ENCODE assay signal across 14 mouse cellular contexts in the genomic region with DNA sequence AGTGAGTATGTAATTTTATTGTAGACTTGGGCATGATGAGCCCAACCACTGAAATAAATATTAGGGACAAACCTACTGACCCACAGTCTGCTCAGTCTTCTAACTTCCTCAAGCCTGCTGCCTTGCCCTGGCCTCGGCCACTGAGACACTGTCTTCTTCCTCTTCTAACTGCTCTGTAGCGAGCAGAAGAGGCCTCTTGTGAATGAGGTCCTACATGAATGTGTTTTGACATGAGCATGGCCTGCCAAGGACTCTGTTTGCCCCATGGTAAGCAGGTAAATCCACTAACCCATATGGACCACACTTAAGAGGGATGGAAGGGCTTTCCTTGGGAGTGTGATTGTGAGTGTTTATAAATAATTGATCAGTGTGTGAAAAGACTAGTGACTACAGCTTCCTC.
DNase-seq lines count a peak whose midpoint lies in the region; ATAC-seq lines count a peak whose summit lies in the region.
"Had no signal": no experiment of that assay in that cellular context is flagged by ENCODE, and none has a peak within 500 bp of the region (broad histone marks: within the 10 kb centered on the region; RNA-seq: fewer than 3 reads in every experiment).

No protein-coding gene starts in this region.

- intact Hi-C loops in left cerebral cortex, postnatal 25 days (cut with DNase I): no loop called here

- 0 out of 2 replicates have a peak, but pooled peaks have one; percentile 25 for ATAC-seq in granulocyte monocyte progenitor cell, adult 5-6 weeks (replicated peaks; ENCODE audit: poor library complexity, severe bottlenecking)
- peak; percentile 77; the same call in 1 of the 2 replicates for ATAC-seq in neutrophil, adult 5-6 weeks (ENCODE audit: extremely low read depth, insufficient number of reproducible peaks, low FRiP score, poor library complexity, severe bottlenecking)
- ATAC-seq in activated CD4-positive, CD25-positive, alpha-beta regulatory T cell, adult 4 months: no peak
- ATAC-seq: forebrain, embryonic 15.5 days; intestine, embryonic 16.5 days had no signal

- peak; percentile 25 to 44 for DNase-seq in spleen, adult 18-20 months
- DNase-seq in spleen, adult 12 weeks (ENCODE audit: low spot score): no peak
- no peak for DNase-seq in left cerebral cortex, postnatal 25 days (ENCODE audit: low spot score in 2 of 2)
- no peak for DNase-seq in adrenal gland, postnatal 36 days
- DNase-seq: adrenal gland, postnatal 10 days; cerebellum, adult 2 months; cerebellum, postnatal 14 days; embryo, embryonic 11 days; gastrocnemius, postnatal 10 days had no signal

Comparison
In these comparisons a context has a peak if more than half of its experiments do, and no peak if none do; other contexts are left out.
1. DNase-seq: peak in spleen, adult 18-20 months (2 of 2); none in spleen, adult 12 weeks (single experiment), left cerebral cortex, postnatal 25 days (0 of 2) and adrenal gland, postnatal 36 days (0 of 2).